Mouse (Mus musculus): ENCODE data around the gene Cgrrf1. TPM values are rescaled to one million over a fixed set of nuclear protein-coding genes. Genes with fewer than 3 reads are reported as not detected.

The Cgrrf1 gene
- total RNA-seq, 2 experiments from 2014 or later, result 31.2 to 33.3 TPM

DNA sequence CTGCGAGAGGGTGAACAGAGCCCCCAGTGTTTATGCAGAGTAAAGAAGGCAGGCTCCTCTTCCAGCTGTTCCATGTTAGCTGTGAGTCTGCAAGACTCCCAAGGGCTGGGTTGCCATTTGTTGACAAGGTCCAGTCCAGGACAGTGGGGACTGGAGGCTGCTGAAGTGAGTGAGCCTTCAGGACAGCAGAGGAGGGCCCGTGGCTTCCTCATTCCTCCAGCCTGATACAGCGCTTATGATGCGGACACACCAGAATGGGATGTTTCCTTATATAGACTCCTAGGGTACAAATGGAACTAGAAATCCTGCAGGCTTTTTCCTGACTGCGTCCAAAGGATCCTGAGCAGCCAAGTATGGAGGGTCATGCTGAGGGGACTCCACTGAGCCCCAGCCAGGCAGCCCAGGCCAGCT, 54.0 kb downstream of the Cgrrf1 start:
- peak in 1 of 2 experiments; percentile 23 for DNase-seq (ENCODE audit: low spot score in 2 of 2)

DNA sequence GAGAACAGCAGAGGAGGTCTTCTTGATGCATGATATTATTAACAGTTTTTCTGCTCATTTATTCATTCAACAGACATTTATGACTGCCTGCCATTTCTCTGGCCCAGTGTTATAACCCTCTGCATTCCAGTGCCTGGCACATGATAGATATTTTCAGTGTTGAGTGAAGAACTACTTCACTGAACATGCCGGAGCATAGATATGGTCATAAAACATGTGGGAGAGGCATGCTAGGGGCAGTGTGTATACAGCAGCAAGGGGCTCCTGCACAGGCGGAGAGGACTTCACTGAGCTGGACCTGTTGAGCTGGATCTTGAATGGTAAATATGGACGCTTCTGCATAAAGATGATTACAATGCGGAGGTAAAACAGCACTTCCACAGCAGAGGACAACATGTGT, 57.2 kb downstream of the Cgrrf1 start:
- DNase-seq (ENCODE audit: low spot score in 2 of 2), result no peak

DNA sequence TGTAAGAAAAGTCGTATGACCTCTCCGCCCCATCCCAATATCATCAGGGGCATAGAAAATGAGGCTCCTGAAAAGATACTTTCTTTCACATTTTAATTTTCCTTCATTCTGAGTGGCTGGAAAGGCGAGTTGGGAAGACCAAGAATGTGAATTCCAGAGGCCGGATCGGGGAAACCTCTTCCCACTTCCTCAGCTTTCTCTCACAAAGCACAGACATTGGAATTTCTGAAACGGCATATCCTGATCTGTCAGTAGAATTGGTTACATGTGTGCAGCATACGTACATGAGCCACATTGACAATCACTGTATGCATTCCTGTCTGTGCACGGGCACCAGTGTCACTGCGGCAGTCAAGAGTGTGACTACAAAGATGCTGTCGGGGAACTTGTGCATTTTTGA, 62.0 kb downstream of the Cgrrf1 start:
- DNase-seq (ENCODE audit: low spot score in 2 of 2), result no peak

DNA sequence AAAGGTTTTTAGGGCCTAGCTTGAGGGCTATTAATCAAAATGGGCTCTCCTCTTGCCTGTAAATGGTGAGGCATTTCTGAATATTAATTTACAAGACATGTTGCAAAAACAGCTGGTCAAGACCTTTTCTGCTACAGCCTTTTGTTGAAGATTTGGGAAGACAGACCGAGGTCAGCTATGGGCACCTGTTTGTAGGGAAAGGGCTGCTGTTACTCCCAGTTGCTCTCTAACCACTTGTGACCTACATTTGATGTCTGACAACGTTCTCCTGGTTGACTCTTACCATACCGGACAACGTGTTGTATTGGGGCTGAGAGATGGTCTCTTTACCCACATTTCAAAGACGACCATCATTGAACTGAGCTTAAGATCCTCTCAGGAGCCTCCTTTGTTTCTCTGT, 66.0 kb downstream of the Cgrrf1 start:
- DNase-seq (ENCODE audit: low spot score in 2 of 2), result no peak

DNA sequence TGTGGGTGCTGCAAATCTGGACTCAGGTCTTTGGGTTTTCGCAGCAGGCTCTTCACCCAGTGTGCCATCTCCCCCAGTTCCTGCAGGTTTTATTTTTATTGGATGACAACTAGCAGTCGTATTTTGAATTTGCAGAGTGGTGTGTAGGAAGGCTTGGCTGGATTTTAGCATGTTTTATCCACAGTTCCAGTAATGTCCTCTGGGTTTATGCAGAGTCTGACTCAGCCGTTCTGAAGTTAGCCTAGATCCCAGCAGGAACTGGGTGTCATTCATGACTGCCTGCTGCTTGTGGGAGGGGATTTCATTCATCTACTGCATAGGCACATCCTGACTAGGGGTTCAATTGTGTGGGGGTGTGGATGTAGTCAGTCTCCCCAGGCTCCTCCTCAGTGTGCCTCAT, 66.7 kb downstream of the Cgrrf1 start:
- no peak for DNase-seq (ENCODE audit: low spot score in 2 of 2)

DNA sequence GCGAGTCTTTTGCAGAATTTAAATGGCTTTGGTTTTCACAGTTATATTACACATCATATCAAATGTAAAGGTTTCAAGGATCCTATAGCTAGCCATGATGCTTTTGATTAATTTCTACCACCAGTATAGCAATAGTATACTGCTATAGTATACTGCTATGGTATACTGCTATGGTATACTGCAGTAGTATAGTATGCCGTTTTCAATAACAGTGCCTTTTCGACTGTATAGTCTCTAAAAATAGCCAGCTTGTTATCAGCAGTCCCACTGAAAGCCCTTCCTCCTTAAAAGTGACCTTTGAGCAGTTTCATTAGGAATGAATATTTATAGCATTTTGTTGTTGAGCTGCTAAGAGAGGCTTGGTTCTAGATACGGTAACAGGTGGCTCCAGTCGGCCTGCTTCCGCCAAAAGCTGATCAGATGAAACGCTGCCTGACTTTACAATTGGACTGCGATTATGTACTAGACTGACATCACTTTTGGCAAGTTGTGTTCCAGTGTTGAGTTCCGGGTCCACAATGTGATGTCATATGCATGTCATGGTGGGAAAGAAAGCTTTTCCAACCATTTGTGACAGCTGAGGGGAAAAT, 70.7 kb downstream of the Cgrrf1 start:
- DNase-seq (ENCODE audit: low spot score in 2 of 2), result no peak

Other genes starting within 250 kb of the Cgrrf1 start
- 10 to 100 TPM in 1 of 2 experiments, 1 to 10 TPM in 1; 7.2 to 10.1 TPM for gene Cdkn3, start 71.6 kb upstream of the Cgrrf1 start, total RNA-seq (2021)
- gene Cnih1, start 43.7 kb upstream of the Cgrrf1 start, total RNA-seq (2021), result 10 to 100 TPM; 74.7 to 75.5 TPM
- gene Gmfb, start 9.9 kb upstream of the Cgrrf1 start, total RNA-seq (2021), result 10 to 100 TPM; 45.0 to 49.5 TPM
- gene Samd4, start 50.7 kb downstream of the Cgrrf1 start, total RNA-seq (2021), result 10 to 100 TPM; 54.5 to 61.9 TPM

All from gastrocnemius, postnatal 4 days (tissue).